8 mouse cellular contexts compared by ENCODE assay signal in genomic region chr15:71375775-71376174, GRCm38 (mm10).
DNase-seq lines count a peak whose midpoint lies in the region; ATAC-seq and TF ChIP-seq lines count a peak whose summit lies in the region.

No protein-coding gene starts in this region.

- TF ChIP-seq EP300 in stomach, postnatal 0 days (optimal IDR thresholded peaks at IDR 0.05), result no peak

- no peak overlapping the region for H3K4me2 ChIP-seq in neural tube, embryonic 11.5 days (ENCODE audit: low read depth)
- H3K4me2 ChIP-seq in hindbrain, embryonic 11.5 days (replicated peaks; ENCODE audit: low read depth, low read length), result no peak overlapping the region
- no peak overlapping the region for H3K4me2 ChIP-seq in stomach, postnatal 0 days (replicated peaks; ENCODE audit: low read depth)
- H3K4me2 ChIP-seq in liver, embryonic 11.5 days, result no peak overlapping the region

- no peaks in the 10 kb centered on the region for H3K9me3 ChIP-seq in neural tube, embryonic 11.5 days (ENCODE audit: control insufficient read depth, low read length)
- H3K9me3 ChIP-seq in hindbrain, embryonic 11.5 days (ENCODE audit: control insufficient read depth, low read length), result no peaks in the 10 kb centered on the region
- no peaks in the 10 kb centered on the region for H3K9me3 ChIP-seq in stomach, postnatal 0 days (ENCODE audit: control insufficient read depth, low read length)
- H3K9me3 ChIP-seq in liver, embryonic 11.5 days (ENCODE audit: control insufficient read depth, low read length), result no peaks in the 10 kb centered on the region

- WGBS in neural tube, embryonic 11.5 days, result 49% methylated on average over 3 of the region's 3 CpGs
- WGBS in hindbrain, embryonic 11.5 days, result 57% methylated on average over 3 of the region's 3 CpGs
- WGBS in stomach, postnatal 0 days, result 32% methylated on average over 3 of the region's 3 CpGs
- 26% methylated on average over 3 of the region's 3 CpGs for WGBS in lung, adult 2 months
- 32% methylated on average over 3 of the region's 3 CpGs for WGBS in liver, embryonic 11.5 days

- no peaks in the 10 kb centered on the region for H3K4me1 ChIP-seq in neural tube, embryonic 11.5 days (ENCODE audit: control insufficient read depth, insufficient read depth, low read length)
- H3K4me1 ChIP-seq in hindbrain, embryonic 11.5 days (replicated peaks; ENCODE audit: control insufficient read depth, insufficient read depth, low read length), result no peaks in the 10 kb centered on the region
- no peaks in the 10 kb centered on the region for H3K4me1 ChIP-seq in stomach, postnatal 0 days (replicated peaks; ENCODE audit: control insufficient read depth, insufficient read depth)
- no peaks in the 10 kb centered on the region for H3K4me1 ChIP-seq in lung, adult 2 months (ENCODE audit: control insufficient read depth, insufficient read depth, low read length)
- no peaks in the 10 kb centered on the region for H3K4me1 ChIP-seq in liver, embryonic 11.5 days (replicated peaks; ENCODE audit: control insufficient read depth, insufficient read depth, low read length)

- no peaks in the 10 kb centered on the region for H3K36me3 ChIP-seq in neural tube, embryonic 11.5 days (ENCODE audit: control insufficient read depth, insufficient read depth, low read length)
- no peaks in the 10 kb centered on the region for H3K36me3 ChIP-seq in hindbrain, embryonic 11.5 days (ENCODE audit: control insufficient read depth, insufficient read depth, low read length)
- H3K36me3 ChIP-seq in stomach, postnatal 0 days (ENCODE audit: control insufficient read depth, insufficient read depth, low read length), result no peaks in the 10 kb centered on the region
- H3K36me3 ChIP-seq in liver, embryonic 11.5 days (ENCODE audit: control insufficient read depth, insufficient read depth, low read length), result no peaks in the 10 kb centered on the region

- ATAC-seq in neural tube, embryonic 11.5 days (ENCODE audit: insufficient read depth, low FRiP score, low TSS enrichment), result peak; percentile 65
- 0 out of 2 replicates have a peak, but pooled peaks have one; percentile 59 for ATAC-seq in hindbrain, embryonic 11.5 days (ENCODE audit: low FRiP score)
- no peak for ATAC-seq in stomach, postnatal 0 days (ENCODE audit: low FRiP score, low TSS enrichment)
- no peak for ATAC-seq in liver, embryonic 11.5 days (replicated peaks; ENCODE audit: low FRiP score)

- no peak overlapping the region for H3K27ac ChIP-seq in neural tube, embryonic 11.5 days (ENCODE audit: low read depth, low read length)
- no peak overlapping the region for H3K27ac ChIP-seq in hindbrain, embryonic 11.5 days (ENCODE audit: low read depth, low read length)
- H3K27ac ChIP-seq in stomach, postnatal 0 days (replicated peaks), result no peak overlapping the region
- H3K27ac ChIP-seq in liver, embryonic 11.5 days (ENCODE audit: low read depth, low read length), result no peak overlapping the region

- H3K4me3 ChIP-seq in neural tube, embryonic 11.5 days (ENCODE audit: low read depth, low read length), result no peak overlapping the region
- no peak overlapping the region for H3K4me3 ChIP-seq in hindbrain, embryonic 11.5 days (ENCODE audit: low read depth, low read length)
- no peak overlapping the region for H3K4me3 ChIP-seq in stomach, postnatal 0 days (ENCODE audit: low read depth, low read length)
- no peak overlapping the region for H3K4me3 ChIP-seq in lung, adult 2 months (replicated peaks; ENCODE audit: extremely low read depth, low read depth, low read length)
- no peak overlapping the region for H3K4me3 ChIP-seq in liver, embryonic 11.5 days (ENCODE audit: low read depth, low read length)

- intact Hi-C loops in left cerebral cortex, postnatal 36 days (cut with DNase I), result loop anchor here (10.0 kb wide), 1 partner anchor 451 kb away; no protein-coding TSS in a partner anchor

- no peak for TF ChIP-seq POLR2A in lung, adult 2 months (IDR thresholded peaks at IDR 0.05; ENCODE audit: borderline replicate concordance, extremely low read depth, low read depth, low read length)

- DNase-seq in neural tube, embryonic 11.5 days (ENCODE audit: low spot score), result peak; percentile 36
- DNase-seq in neural tube, embryonic 10.5 days (ENCODE audit: extremely low spot score, low spot score), result no peak
- DNase-seq in embryo, embryonic 11 days, result peak; percentile 36
- DNase-seq in hindbrain, embryonic 11.5 days (ENCODE audit: low spot score), result peak; percentile 56
- peak; percentile 36 to 45 for DNase-seq in left cerebral cortex, postnatal 36 days (ENCODE audit: low spot score in 2 of 2)
- DNase-seq in stomach, postnatal 0 days (ENCODE audit: low spot score), result no peak
- DNase-seq in lung, adult 2 months, result no peak
- DNase-seq in liver, embryonic 11.5 days (ENCODE audit: low spot score), result no peak

- TF ChIP-seq CTCF in stomach, postnatal 0 days (IDR thresholded peaks at IDR 0.05; ENCODE audit: low read depth), result peak; percentile 65
- TF ChIP-seq CTCF in lung, adult 2 months (IDR thresholded peaks at IDR 0.05; ENCODE audit: insufficient read depth, low read length), result no peak

- no peak overlapping the region for H3K9ac ChIP-seq in neural tube, embryonic 11.5 days (ENCODE audit: low read length)
- H3K9ac ChIP-seq in hindbrain, embryonic 11.5 days (ENCODE audit: low read depth, low read length), result no peak overlapping the region
- H3K9ac ChIP-seq in stomach, postnatal 0 days (ENCODE audit: low read length), result no peak overlapping the region
- no peak overlapping the region for H3K9ac ChIP-seq in liver, embryonic 11.5 days (ENCODE audit: low read depth, low read length)

- no peaks in the 10 kb centered on the region for H3K27me3 ChIP-seq in neural tube, embryonic 11.5 days (ENCODE audit: control insufficient read depth, insufficient read depth, low read length)
- H3K27me3 ChIP-seq in hindbrain, embryonic 11.5 days (ENCODE audit: control insufficient read depth, insufficient read depth, low read length), result no peaks in the 10 kb centered on the region
- no peaks in the 10 kb centered on the region for H3K27me3 ChIP-seq in stomach, postnatal 0 days (ENCODE audit: control insufficient read depth, insufficient read depth, low read length)
- H3K27me3 ChIP-seq in liver, embryonic 11.5 days (replicated peaks; ENCODE audit: control insufficient read depth, insufficient read depth, low read length), result no peaks in the 10 kb centered on the region

Comparison
In these comparisons a context has a peak if more than half of its experiments do, and no peak if none do; other contexts are left out.
1. DNase-seq: peak in neural tube, embryonic 11.5 days (single experiment), embryo, embryonic 11 days (single experiment), hindbrain, embryonic 11.5 days (single experiment) and left cerebral cortex, postnatal 36 days (2 of 2); none in neural tube, embryonic 10.5 days (single experiment), stomach, postnatal 0 days (single experiment), lung, adult 2 months (single experiment) and liver, embryonic 11.5 days (single experiment).
2. ATAC-seq: peak in neural tube, embryonic 11.5 days (single experiment) and hindbrain, embryonic 11.5 days (single experiment); none in stomach, postnatal 0 days (single experiment) and liver, embryonic 11.5 days (single experiment).